Mouse (Mus musculus): Measurements from ENCODE around the gene Gpalpp1.

DNA sequence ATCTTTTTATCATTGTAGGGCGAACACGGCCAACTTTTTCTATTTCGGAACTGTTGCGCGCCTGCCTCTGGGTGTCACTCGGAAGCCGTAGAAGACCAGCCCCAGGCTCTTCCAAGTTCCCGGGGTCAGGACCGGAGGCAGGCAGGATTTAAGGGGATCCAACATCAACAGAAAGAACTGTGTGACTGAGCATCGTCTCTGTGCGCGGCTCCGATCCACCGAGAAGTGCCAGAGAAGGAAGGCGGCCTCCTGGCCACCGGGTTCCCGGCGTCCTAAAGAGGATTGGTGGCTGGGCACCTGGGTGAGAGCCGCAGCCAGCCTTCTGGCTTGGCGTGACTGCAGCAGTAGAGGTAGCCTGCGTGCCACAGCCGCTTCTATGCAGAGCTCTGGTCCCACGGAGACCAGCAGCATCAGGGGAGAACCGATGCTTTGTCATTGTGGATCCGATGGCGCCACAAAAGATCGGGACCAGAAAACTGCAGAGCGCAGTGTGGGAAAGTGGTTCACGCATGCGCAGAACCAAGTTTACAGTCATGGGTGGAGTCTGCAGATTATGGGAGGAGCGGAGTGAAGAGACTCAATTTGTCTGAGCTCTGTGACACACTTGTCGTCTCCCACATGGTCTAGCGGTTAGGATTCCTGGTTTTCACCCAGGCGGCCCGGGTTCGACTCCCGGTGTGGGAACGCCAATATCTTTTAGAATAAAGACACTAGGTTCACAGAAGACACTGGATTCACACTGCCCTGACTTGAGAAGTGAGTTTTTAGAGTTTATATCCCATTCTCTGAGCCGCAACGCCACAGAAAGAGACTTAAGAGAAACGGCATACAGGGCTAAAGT, 41.8 kb upstream of the Gpalpp1 start:
- TF ChIP-seq POLR2A (IDR thresholded peaks at IDR 0.05; ENCODE audit: low read depth, low read length) (peak; percentile 78), CTCF (IDR thresholded peaks at IDR 0.05; ENCODE audit: extremely low read depth, insufficient read length, insufficient replicate concordance, low read depth, low read length) (peak; percentile 39; the same call in 1 of the 2 replicates)
